Mouse (Mus musculus): Measurements from ENCODE around the gene Elane. TPM values are rescaled to one million over a fixed set of nuclear protein-coding genes. Genes with fewer than 3 reads are reported as not detected.
A peak's percentile ranks its signal among the peaks of the same experiment; 100 is the strongest.

Gene Elane
- polyA plus RNA-seq, 1 experiment: not detected

DNA sequence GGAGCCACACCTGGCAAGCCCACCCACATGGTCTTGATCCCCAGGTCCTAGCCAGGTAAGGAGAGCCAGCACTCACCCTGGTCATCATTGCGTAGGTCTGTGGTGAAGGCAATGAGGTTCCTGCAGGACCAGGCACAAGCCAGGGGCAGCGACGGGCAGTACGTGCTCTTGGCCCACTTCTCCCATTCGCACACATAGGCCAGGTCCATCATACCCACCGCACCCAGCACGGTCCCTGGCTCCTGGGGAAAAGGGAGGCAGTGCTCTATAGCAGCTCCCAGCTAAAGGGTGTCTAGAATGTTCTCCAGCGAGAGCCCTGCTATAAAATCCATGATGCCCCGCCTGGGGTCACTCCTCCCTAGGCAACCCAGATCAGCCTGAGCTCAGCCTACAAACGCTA, 21.4 kb downstream of the Elane start:
- H3K27me3 ChIP-seq (ENCODE audit: control insufficient read depth, insufficient read depth, insufficient read length): no peaks in the 10 kb centered on the region
- no peak for TF ChIP-seq CEBPB (IDR thresholded peaks at IDR 0.05; ENCODE audit: insufficient read depth, poor library complexity, severe bottlenecking)
- TF ChIP-seq E2F4 (IDR thresholded peaks at IDR 0.05; ENCODE audit: insufficient read depth): no peak
- TF ChIP-seq MYOD1 (IDR thresholded peaks at IDR 0.05; ENCODE audit: control insufficient read depth in 1 of 3, insufficient read length in 2 of 3, low read depth in 2 of 3): no peak
- TF ChIP-seq TCF3 (IDR thresholded peaks at IDR 0.05; ENCODE audit: insufficient read length, low read depth): no peak
- no peak for TF ChIP-seq USF1 (IDR thresholded peaks at IDR 0.05; ENCODE audit: low read depth)
- TF ChIP-seq SRF (IDR thresholded peaks at IDR 0.05; ENCODE audit: control insufficient read depth, insufficient read length, low read depth): no peak
- TF ChIP-seq MAX (IDR thresholded peaks at IDR 0.05; ENCODE audit: low read depth): no peak
- TF ChIP-seq TCF12 (IDR thresholded peaks at IDR 0.05; ENCODE audit: insufficient read depth, poor library complexity, severe bottlenecking): no peak
- TF ChIP-seq REST (IDR thresholded peaks at IDR 0.05; ENCODE audit: insufficient read depth, insufficient read length): no peak
- no peak for TF ChIP-seq POLR2A (IDR thresholded peaks at IDR 0.05; ENCODE audit: insufficient read length, low read depth)
- TF ChIP-seq MYOG (IDR thresholded peaks at IDR 0.05; ENCODE audit: control insufficient read depth in 1 of 3, insufficient read depth in 1 of 3, insufficient read length in 2 of 3, low read depth in 2 of 3): no peak
- no peaks in the 10 kb centered on the region for H3K79me2 ChIP-seq (ENCODE audit: control insufficient read depth, insufficient read depth)
- no peak overlapping the region for H3K4me3 ChIP-seq
- peaks cover 4% of the 10 kb centered on the region for H3K36me3 ChIP-seq (ENCODE audit: control insufficient read depth, insufficient read depth)
- H3ac ChIP-seq (ENCODE audit: control insufficient read depth, insufficient read length): no peak overlapping the region
- H3K4me2 ChIP-seq (ENCODE audit: low read depth): no peak overlapping the region

GRCm38 (mm10) chr10:79908167-79909091, 22.4 kb downstream of the Elane start, which contains the start of gene Med16:
Gene Med16, minus strand, starts transcription at chr10:79908923.
- Histone ChIP-seq H3ac (ENCODE audit: control insufficient read depth, insufficient read length) (peak within 1 kb of the TSS; percentile 67), H3K4me3 (peak within 1 kb of the TSS; percentile 30), H3K27me3 (ENCODE audit: control insufficient read depth, insufficient read depth, insufficient read length) (no peaks in the 10 kb centered on the region), H3K4me2 (ENCODE audit: low read depth) (peak within 1 kb of the TSS; percentile 69), H3K36me3 (ENCODE audit: control insufficient read depth, insufficient read depth) (peaks cover 4% of the 10 kb centered on the region), H3K79me2 (ENCODE audit: control insufficient read depth, insufficient read depth) (no peaks in the 10 kb centered on the region)
- TF ChIP-seq USF1 (IDR thresholded peaks at IDR 0.05; ENCODE audit: low read depth): no peak
- no peak for TF ChIP-seq MYOG (IDR thresholded peaks at IDR 0.05; ENCODE audit: control insufficient read depth in 1 of 3, insufficient read depth in 1 of 3, insufficient read length in 2 of 3, low read depth in 2 of 3)
- TF ChIP-seq POLR2AphosphoS2 (IDR thresholded peaks at IDR 0.05; ENCODE audit: insufficient read length, low read depth): no peak
- no peak for TF ChIP-seq TCF3 (IDR thresholded peaks at IDR 0.05; ENCODE audit: insufficient read length, low read depth)
- no peak for TF ChIP-seq MYOD1 (IDR thresholded peaks at IDR 0.05; ENCODE audit: control insufficient read depth in 1 of 3, insufficient read length in 2 of 3, low read depth in 2 of 3)
- TF ChIP-seq MAX (IDR thresholded peaks at IDR 0.05; ENCODE audit: low read depth): no peak
- TF ChIP-seq REST (IDR thresholded peaks at IDR 0.05; ENCODE audit: insufficient read depth, insufficient read length): no peak
- peak; percentile 35 for TF ChIP-seq SRF (IDR thresholded peaks at IDR 0.05; ENCODE audit: control insufficient read depth, insufficient read length, low read depth)
- no peak for TF ChIP-seq E2F4 (IDR thresholded peaks at IDR 0.05; ENCODE audit: insufficient read depth)
- no peak for TF ChIP-seq TCF12 (IDR thresholded peaks at IDR 0.05; ENCODE audit: insufficient read depth, poor library complexity, severe bottlenecking)
- TF ChIP-seq POLR2A (IDR thresholded peaks at IDR 0.05; ENCODE audit: insufficient read length, low read depth): peak; percentile 36
- TF ChIP-seq CEBPB (IDR thresholded peaks at IDR 0.05; ENCODE audit: insufficient read depth, poor library complexity, severe bottlenecking): no peak

GRCm38 (mm10) chr10:79909092-79909922, 23.3 kb downstream of the Elane start:
- Histone ChIP-seq H3ac (ENCODE audit: control insufficient read depth, insufficient read length) (peak overlapping the region; percentile 67), H3K36me3 (ENCODE audit: control insufficient read depth, insufficient read depth) (peaks cover 4% of the 10 kb centered on the region), H3K79me2 (ENCODE audit: control insufficient read depth, insufficient read depth) (no peaks in the 10 kb centered on the region), H3K4me3 (peak overlapping the region; percentile 30), H3K4me2 (ENCODE audit: low read depth) (peak overlapping the region; percentile 5), H3K27me3 (ENCODE audit: control insufficient read depth, insufficient read depth, insufficient read length) (no peaks in the 10 kb centered on the region)
- peak; percentile 24 for TF ChIP-seq POLR2AphosphoS2 (IDR thresholded peaks at IDR 0.05; ENCODE audit: insufficient read length, low read depth)
- TF ChIP-seq POLR2A (IDR thresholded peaks at IDR 0.05; ENCODE audit: insufficient read length, low read depth): no peak
- no peak for TF ChIP-seq USF1 (IDR thresholded peaks at IDR 0.05; ENCODE audit: low read depth)

DNA sequence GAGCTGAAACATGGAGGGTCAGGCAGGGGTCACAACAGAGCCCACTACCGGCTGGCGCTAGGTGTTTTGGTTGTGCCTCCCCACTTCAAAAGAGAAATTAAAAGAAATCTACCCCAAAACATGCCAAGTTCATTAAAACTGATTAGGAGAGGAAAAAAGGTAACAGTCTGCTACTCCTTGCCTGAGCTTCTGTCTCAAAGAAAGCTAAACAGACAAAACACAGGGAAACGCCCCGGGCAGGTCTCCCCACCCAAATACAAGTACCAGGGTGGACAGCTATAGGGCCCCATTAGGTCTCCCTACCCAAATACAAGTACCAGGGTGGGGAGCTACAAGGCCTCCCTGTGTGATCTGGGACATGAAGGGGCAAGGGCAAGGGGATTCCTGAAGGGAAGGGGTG, 24.5 kb downstream of the Elane start, which contains the start of gene Gm26602:
TSS of gene Gm26602 (plus strand) at position 301 of the 400 bp plus-strand sequence.
- Histone ChIP-seq H3K79me2 (ENCODE audit: control insufficient read depth, insufficient read depth) (peaks cover 5% of the 10 kb centered on the region), H3K27me3 (ENCODE audit: control insufficient read depth, insufficient read depth, insufficient read length) (no peaks in the 10 kb centered on the region), H3K4me2 (ENCODE audit: low read depth) (no peak within 1 kb of the TSS), H3K36me3 (ENCODE audit: control insufficient read depth, insufficient read depth) (no peaks in the 10 kb centered on the region), H3K4me3 (no peak within 1 kb of the TSS), H3ac (ENCODE audit: control insufficient read depth, insufficient read length) (no peak within 1 kb of the TSS)
- TF ChIP-seq REST (IDR thresholded peaks at IDR 0.05; ENCODE audit: insufficient read depth, insufficient read length) (no peak), MYOD1 (IDR thresholded peaks at IDR 0.05; ENCODE audit: control insufficient read depth in 1 of 3, insufficient read length in 2 of 3, low read depth in 2 of 3) (no peak), SRF (IDR thresholded peaks at IDR 0.05; ENCODE audit: control insufficient read depth, insufficient read length, low read depth) (no peak), POLR2AphosphoS2 (IDR thresholded peaks at IDR 0.05; ENCODE audit: insufficient read length, low read depth) (no peak), MAX (IDR thresholded peaks at IDR 0.05; ENCODE audit: low read depth) (no peak), E2F4 (IDR thresholded peaks at IDR 0.05; ENCODE audit: insufficient read depth) (no peak), POLR2A (IDR thresholded peaks at IDR 0.05; ENCODE audit: insufficient read length, low read depth) (no peak)
